Mouse (Mus musculus) spleen, embryonic (tissue): ENCODE results near the gene Dek.

ENCODE experiments used
- CTCF ChIA-PET: fragments of 350-600 bp; sonication (Branson Sonifier 250); formaldehyde crosslinking; loops from one replicate; lab custom pipeline; 2022; lab: Charles Lee

The Dek gene

GRCm38 (mm10) chr13:47111185-47111584 lies 5.2 kb upstream of the Dek start:
- CTCF ChIA-PET: no interaction called here

DNA sequence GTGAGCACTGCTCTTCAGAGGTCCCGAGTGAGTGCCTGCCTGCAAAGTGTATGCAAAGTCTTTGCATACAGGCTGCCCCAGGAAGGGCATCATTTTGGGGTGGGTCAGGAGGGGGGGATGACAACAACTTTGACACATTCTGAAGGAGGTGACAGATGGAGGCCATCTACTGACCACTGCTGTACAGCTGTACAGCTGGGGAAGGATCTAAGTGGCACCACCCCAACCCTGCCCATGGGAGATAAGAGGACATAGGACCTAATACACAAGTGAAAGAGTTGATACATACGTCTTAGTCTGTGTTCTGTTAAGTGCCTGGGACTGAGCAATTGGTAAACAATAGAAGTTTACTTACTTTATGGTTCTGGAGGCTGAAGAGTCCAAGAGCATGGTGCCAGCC lies 3.2 kb upstream of the Dek start:
- CTCF ChIA-PET: no interaction called here

GRCm38 (mm10) chr13:47106580-47106888 lies 533 bp upstream of the Dek start:
- CTCF ChIA-PET: interaction anchor here (0.6 kb wide), 1 partner anchor 85 kb away, joined by 6 read pairs; no protein-coding TSS in a partner anchor

- CTCF ChIA-PET: no interaction called here
Measured at GRCm38 (mm10) chr13:47104856-47105541, 1.0 kb downstream of the Dek start.

- CTCF ChIA-PET: no interaction called here
Measured at GRCm38 (mm10) chr13:47104146-47104545, 1.9 kb downstream of the Dek start.

- CTCF ChIA-PET: no interaction called here
Measured at GRCm38 (mm10) chr13:47100587-47100986, 5.4 kb downstream of the Dek start.

DNA sequence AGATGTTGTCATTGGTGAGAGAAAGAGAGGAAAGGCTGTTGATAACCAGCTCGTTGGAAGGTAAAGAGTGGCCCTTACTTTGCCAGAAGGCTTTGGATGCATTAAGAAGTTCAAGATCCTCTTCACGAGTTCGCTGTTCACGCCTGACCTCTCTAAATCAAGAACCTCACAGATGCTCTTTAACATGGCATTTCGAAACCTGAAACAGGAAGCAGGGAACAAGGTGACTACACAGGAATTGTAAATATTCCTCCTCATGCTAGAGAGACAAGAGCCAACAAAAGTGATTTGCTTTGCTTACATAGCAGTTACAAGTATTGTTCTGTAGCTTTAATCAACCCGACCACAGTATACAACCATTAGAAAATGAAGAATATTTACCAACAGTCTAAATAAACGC lies 6.7 kb downstream of the Dek start:
- CTCF ChIA-PET: no interaction called here

- CTCF ChIA-PET: no interaction called here
Measured at GRCm38 (mm10) chr13:47096591-47096990, 9.4 kb downstream of the Dek start.

DNA sequence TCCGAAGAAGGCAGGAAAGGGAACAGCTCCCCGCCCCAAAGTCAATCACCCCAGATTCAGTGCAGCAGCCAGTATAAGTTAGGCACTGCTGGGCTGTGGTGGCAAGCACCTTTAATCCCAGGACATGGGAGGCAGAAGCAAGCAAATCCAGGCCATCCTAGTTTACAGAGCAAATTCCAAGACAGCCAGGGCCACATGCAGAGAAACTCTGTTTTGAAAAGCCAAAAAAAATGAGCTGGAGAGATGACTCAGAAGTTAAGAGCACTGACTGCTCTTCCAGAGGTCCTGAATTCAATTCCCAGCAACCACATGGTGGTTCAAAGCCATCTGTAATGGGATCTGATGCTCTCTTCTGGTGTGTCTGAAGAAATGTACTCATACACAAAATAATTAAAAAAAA lies 12.2 kb downstream of the Dek start:
- CTCF ChIA-PET: no interaction called here

- CTCF ChIA-PET: no interaction called here
Measured at GRCm38 (mm10) chr13:47089271-47089670, 16.7 kb downstream of the Dek start.

- CTCF ChIA-PET: no interaction called here
Measured at GRCm38 (mm10) chr13:47088433-47088832, 17.6 kb downstream of the Dek start.

DNA sequence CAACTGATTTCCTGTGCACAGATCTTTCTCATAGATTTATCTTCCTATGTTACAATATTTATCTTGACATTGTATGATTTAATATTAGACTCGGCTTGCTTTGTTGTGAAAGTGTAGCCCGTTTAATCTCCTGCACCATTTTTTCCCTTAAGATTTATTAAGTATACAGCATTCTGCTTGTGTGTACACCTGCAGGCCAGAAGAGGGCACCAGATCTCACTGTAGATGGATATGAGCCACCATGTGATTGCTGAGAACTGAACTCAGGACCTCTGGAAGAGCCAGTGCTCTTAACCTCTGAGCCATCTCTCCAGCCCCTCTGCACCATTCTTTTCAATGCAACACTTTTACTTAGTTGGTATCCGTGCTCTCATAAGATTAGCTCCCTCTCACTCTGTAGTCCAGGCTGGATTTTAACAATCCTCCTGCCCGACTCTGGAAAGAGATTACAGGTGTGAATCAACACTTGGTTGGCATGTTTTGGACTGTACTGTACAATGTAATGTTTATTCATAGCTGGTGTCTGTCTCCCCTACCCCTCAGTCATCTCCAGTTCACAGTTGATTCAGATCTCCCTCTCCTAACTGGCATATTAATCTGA lies 25.0 kb downstream of the Dek start:
- CTCF ChIA-PET: interaction anchor here (0.7 kb wide), 1 partner anchor 20 kb away, joined by 3 read pairs; no protein-coding TSS in a partner anchor

DNA sequence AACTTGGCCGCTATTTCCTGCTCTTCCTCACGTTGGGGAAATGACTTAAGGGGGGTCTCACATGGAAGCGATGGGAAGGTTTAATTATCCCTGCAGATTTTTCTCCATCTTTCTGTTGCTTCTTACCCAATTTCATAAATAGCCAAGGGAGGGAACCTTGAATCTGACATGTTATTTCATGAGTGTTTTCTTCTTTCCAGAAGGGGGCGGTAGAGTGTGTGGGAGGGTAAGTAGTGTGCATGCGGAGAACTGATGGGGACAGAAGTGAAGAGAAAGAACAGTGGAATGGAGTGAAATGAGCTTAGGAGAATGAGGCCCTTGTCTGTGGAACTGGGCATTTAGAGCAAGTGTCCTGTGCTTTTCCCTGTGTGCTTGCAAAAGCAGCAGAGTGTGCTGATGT lies 27.2 kb downstream of the Dek start:
- CTCF ChIA-PET: no interaction called here

GRCm38 (mm10) chr13:47077367-47077766 lies 28.6 kb downstream of the Dek start:
- CTCF ChIA-PET: no interaction called here

GRCm38 (mm10) chr13:47076156-47076555 lies 29.8 kb downstream of the Dek start:
- CTCF ChIA-PET: no interaction called here

GRCm38 (mm10) chr13:47072484-47072883 lies 33.5 kb downstream of the Dek start:
- CTCF ChIA-PET: no interaction called here

- CTCF ChIA-PET: no interaction called here
Measured at GRCm38 (mm10) chr13:47071871-47072270, 34.1 kb downstream of the Dek start.

DNA sequence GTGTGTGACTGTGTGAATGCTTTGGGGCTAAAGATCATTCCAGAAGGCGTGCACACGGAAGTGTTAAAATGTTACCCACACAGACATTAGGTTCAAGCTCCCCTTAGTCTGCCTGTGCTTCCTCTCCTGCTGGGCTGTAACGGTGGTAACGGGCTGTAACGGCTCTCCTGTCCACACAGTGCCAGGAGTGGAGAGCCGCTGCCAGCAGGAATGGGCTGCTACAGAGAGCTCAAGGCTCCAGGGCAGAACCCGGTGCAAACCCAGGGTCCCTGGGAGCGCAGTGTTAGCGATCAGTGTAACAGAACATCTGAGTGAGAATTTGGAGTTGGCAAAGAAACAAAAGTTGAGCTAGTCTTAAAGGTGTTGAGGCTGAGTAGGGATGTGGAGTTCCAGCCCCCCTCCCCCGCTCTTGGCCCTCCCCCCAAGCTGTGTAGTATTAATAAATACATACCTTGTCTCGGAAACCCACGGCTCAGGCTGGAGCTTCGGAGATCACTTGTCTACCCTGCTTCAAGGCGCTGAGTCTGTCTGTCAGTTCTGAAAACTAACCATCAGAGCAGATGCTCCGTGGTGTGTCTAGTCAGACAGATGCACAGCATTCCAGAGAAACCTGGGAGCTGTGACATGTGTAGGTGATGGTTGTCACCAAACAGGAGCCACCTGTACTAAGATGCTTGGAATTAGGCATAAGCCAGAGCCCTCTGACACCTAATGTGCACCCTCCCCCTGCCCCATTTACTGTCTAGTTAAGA lies 35.5 kb downstream of the Dek start:
- CTCF ChIA-PET: no interaction called here

DNA sequence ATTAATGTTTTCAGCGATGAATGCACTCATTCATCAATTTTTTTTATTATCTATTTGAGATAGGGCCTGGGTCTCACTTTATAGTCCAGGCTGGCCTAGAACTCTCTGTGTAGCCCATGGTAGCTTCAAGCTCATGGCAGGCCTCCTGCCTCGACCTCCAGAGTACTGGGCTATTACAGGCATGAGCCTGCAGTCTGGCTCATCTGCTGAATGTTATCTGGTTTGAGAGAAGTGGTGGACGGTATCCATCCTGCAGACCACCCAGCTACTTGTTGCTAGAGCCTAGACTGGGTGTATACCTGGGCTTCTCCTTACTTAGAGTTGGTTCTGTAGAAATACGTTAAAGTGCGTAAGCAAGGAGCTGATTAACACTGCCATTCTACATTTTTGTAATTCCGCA lies 39.0 kb downstream of the Dek start:
- CTCF ChIA-PET: no interaction called here

DNA sequence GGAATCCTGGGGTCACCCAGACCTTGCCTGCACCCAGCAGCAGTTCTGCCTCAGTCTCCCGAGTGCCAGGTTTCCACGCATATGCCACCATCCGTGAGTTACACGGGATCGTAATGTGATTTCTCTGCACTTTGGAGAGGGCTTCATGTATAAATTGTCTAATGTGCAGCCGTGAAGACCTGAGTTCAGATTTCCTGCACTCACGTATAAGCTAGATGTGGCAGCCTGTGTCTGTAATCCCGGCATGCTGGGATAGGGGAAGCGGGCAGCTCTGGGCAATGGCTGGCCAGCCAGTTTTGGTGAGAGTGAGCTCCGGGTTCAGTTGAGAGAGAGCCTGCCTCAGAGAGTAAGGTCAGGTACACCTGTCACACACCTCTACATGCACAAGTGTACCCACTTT lies 39.5 kb downstream of the Dek start:
- CTCF ChIA-PET: no interaction called here

- CTCF ChIA-PET: no interaction called here
Measured at GRCm38 (mm10) chr13:47063985-47064760, 41.8 kb downstream of the Dek start.

DNA sequence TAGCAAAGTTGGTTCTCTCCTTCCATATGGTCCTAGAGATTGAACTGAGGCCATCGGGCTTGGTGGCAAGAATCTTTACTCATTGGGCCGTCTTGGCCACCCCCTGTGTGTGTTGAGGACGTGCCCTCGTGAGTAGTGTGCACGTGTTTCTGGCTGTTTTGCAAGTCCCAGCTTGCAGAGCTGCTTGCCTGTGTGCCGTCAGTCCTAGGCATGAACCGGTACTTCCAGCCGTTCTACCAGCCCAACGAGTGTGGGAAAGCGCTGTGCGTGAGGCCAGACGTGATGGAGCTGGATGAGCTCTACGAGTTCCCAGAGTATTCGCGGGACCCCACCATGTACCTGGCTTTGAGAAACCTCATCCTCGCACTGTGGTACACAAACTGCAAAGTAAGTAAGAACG lies 43.2 kb downstream of the Dek start:
- CTCF ChIA-PET: no interaction called here
